Mouse (Mus musculus) limb, embryonic 12.5 days (tissue): ENCODE data around the gene G6pc3. TPM values are rescaled to one million over a fixed set of nuclear protein-coding genes. Genes with fewer than 3 reads are reported as not detected.

ENCODE experiments used
- ATAC-seq: fragments of 200-750 bp; cut with Nextera tagmentation; 2 replicates; pipeline ENCODE4 v1.8.0; 2017; ENCODE audit warnings: low read depth, moderate TSS enrichment; ENCODE audit not compliant: insufficient number of reproducible peaks, insufficient read depth, low FRiP score, low TSS enrichment
- H3K27ac ChIP-seq: fragments of 300-500 bp; sonication (generic); 2 replicates; pipeline ENCODE4 v1.5.1; 2016; ENCODE audit warnings: mild to moderate bottlenecking, moderate library complexity
- H3K27me3 ChIP-seq: fragments of 300-500 bp; sonication (generic); 2 replicates; pipeline ENCODE4 v1.6.1; 2016; ENCODE audit warnings: mild to moderate bottlenecking, moderate library complexity
- H3K36me3 ChIP-seq: fragments of 300-500 bp; sonication (generic); 2 replicates; pipeline ENCODE4 v1.6.1; 2016; ENCODE audit warnings: mild to moderate bottlenecking, moderate library complexity
- H3K4me1 ChIP-seq: fragments of 300-500 bp; sonication (generic); replicated peaks from 2 replicates; pipeline ENCODE4 v1.6.1; 2016
- H3K4me2 ChIP-seq: fragments of 300-500 bp; sonication (generic); 2 replicates; pipeline ENCODE4 v1.6.1; 2016; ENCODE audit warnings: mild to moderate bottlenecking, moderate library complexity
- H3K4me3 ChIP-seq: fragments of 300-500 bp; sonication (generic); replicated peaks from 2 replicates; pipeline ENCODE4 v1.5.1; 2016; ENCODE audit warnings: mild to moderate bottlenecking
- H3K9ac ChIP-seq: fragments of 300-500 bp; sonication (generic); replicated peaks from 2 replicates; pipeline ENCODE4 v1.6.1; 2016; ENCODE audit warnings: mild to moderate bottlenecking, moderate library complexity
- H3K9me3 ChIP-seq: fragments of 300-500 bp; sonication (generic); 2 replicates; pipeline ENCODE4 v1.6.1; 2016; ENCODE audit warnings: mild to moderate bottlenecking, moderate library complexity
- WGBS: fragments of 180-500 bp; shearing (Covaris S2); methylation state at CpG from one replicate; pipeline ENCODE4 v1.1.7; 2016; 5-methylcytosine and 5-hydroxymethylcytosine counted together
- microRNA-seq: library from miRNA; unstranded; fragments of <30 nt; microRNA quantifications from one replicate; pipeline ENCODE4, GENCODE M21; 2017
- polyA plus RNA-seq: library from polyadenylated mRNA; unstranded; fragments of >200 nt; fragmentation: Nextera tagmentation; extraction: Ambion mirVana; gene quantifications from 2 replicates; pipeline ENCODE4 v1.2.1, GENCODE M21; 2016

The G6pc3 gene
- polyA plus RNA-seq, 1 experiment from 2014 or later, result 36.8 TPM

DNA sequence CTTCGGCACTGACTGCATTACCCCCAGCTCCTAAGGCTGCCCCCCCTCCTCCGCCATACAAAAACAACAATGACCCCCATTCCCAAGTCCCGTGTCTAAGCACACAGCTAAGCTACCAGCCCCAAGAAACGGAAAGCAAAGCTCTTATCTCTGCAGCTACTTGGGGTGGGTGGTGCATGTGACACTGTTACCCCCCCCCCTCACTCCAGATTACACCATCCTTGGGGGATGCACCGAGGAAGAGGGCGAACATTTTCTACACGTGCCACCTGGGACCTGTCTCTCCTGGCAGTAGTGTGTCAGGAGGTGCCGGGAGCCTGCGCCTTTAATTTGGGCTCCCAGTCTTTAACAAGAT is 38.7 kb downstream of the G6pc3 start:
- H3K36me3 ChIP-seq, result peaks cover 11% of the 10 kb centered on the region; the same call in 1 of the 2 replicates
- no peak overlapping the region for H3K27ac ChIP-seq
- 39% methylated on average over 9 of the region's 9 CpGs for WGBS
- no peak for ATAC-seq
- H3K9me3 ChIP-seq, result no peaks in the 10 kb centered on the region
- peak overlapping the region; percentile 84 for H3K4me2 ChIP-seq
- peaks cover 30% of the 10 kb centered on the region for H3K27me3 ChIP-seq
- no peak overlapping the region; the same call in 1 of the 2 replicates for H3K9ac ChIP-seq
- H3K4me1 ChIP-seq, result peaks cover 60% of the 10 kb centered on the region
- peak overlapping the region; percentile 82 for H3K4me3 ChIP-seq

DNA sequence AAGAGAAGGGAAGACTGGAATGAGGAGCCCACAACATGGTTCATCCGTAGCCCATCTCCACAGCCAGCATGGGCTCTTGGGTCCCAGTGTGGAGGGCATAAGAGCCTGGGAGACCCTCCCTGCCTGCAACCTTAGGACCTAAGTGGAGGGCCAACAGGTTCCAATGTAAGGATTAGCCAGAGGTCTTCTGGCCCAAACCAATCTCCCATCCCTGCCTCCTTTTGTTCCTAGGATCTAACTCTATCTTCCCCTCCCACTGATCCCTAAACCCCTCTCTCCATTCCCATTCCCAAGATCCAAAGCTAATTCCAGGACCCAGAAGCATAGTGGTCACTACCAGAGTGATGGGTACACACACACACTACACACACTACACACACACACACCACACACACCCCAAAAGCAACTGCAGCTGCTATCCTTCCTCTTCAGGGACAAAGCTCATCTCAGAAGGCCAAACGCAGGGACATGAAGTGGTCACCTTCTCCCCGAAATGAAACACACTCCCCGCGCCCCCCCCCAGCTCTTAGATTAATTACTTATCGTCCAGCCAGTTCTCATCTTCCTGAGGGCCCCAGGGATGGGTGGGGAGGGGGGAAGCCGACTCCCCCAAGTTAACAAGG is 39.3 kb downstream of the G6pc3 start:
- H3K9ac ChIP-seq, result peak overlapping the region; percentile 81
- peak overlapping the region; percentile 82 for H3K4me3 ChIP-seq
- peaks cover 6% of the 10 kb centered on the region; the same call in 1 of the 2 replicates for H3K36me3 ChIP-seq
- H3K9me3 ChIP-seq, result no peaks in the 10 kb centered on the region
- WGBS, result 19% methylated on average over 7 of the region's 7 CpGs
- peak overlapping the region; percentile 84 for H3K4me2 ChIP-seq
- no peak for ATAC-seq
- H3K27ac ChIP-seq, result no peak overlapping the region
- peaks cover 30% of the 10 kb centered on the region for H3K27me3 ChIP-seq
- H3K4me1 ChIP-seq, result peaks cover 56% of the 10 kb centered on the region

DNA sequence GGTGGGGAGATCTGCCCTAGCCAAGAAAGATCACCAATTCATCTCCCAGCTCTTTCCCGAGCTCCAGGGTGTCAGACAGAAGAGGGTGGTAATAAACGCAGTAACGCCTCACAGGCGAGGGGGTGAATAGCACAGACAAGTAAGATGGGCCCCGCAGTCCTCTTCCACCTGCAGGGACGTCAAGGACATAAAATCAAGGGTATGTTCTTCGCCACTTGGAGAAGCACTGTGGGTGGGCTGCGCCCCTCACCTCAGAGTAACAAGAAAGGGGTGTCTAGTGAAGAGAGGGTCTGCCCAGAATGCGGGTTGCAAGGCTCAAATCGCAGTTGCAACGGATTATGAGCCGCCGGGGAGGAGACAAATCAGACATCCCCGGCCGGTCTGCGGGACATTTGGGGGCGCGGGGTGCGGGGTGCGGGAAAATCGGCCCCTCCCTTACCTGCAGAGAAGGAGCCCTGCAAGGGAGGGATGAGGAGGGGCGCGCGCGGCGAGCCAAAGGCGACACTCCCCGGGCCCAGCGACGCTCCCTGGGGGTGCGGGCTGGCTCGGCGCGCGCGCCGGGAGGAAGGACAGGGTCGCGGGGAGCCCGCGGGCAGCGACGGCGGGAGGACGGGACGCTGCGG is 40.0 kb downstream of the G6pc3 start:
- peaks cover 51% of the 10 kb centered on the region for H3K4me1 ChIP-seq

DNA sequence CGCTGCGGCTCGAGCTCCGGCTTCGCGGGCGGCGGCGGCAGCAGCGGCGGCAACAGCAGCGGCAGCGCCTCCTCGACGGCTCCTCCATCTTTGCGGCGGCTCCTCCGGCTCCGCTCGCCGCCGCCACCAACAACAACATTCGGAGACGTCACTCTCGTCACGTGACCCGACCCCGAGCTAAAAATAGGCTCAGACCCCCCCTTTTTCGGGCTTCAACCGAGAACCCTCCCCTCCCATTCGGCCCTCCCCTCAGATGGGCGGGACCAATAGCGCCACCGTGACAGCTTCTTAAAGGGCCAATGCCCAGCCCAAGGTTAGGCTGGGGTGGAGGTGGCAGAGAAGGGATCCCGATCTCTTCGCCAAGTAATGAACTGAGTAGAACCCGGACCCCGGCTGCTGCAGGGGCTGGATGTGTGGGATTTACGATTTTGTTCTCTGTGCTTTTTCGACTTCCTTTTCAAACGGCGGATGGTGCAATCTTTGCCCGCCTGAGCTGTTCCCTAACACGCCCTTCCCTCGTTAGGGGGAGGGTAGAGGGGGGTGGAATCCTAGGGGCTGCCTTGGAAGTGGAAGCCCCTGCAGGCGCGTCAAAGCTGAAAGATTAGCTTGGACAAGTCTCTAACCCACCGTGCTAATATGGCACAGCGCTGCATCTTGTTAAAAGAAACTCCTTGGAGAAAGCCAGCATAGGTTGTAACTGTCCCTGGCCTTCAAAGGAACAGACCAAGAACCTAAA is 40.8 kb downstream of the G6pc3 start, which contains the start of gene Hdac5:
Hdac5 (minus strand) TSS at position 161 of the 736 bp plus-strand sequence.
- Histone ChIP-seq H3K9me3 (no peaks in the 10 kb centered on the region), H3K4me2 (peak within 1 kb of the TSS; percentile 84), H3K9ac (peak within 1 kb of the TSS; percentile 81), H3K27ac (peak within 1 kb of the TSS; percentile 80), H3K4me3 (peak within 1 kb of the TSS; percentile 82), H3K36me3 (no peaks in the 10 kb centered on the region), H3K27me3 (peaks cover 23% of the 10 kb centered on the region), H3K4me1 (peaks cover 43% of the 10 kb centered on the region)
- peak; percentile 86 for ATAC-seq
- WGBS, result under 1% methylated on average over 49 of the region's 49 CpGs

More for the DNA sequence above, 40.0 kb downstream of the G6pc3 start:
- WGBS, result under 1% methylated on average over 47 of the region's 47 CpGs
- Histone ChIP-seq H3K9ac (peak overlapping the region; percentile 81), H3K4me3 (peak overlapping the region; percentile 82), H3K4me2 (peak overlapping the region; percentile 84), H3K27me3 (peaks cover 30% of the 10 kb centered on the region), H3K9me3 (no peaks in the 10 kb centered on the region), H3K27ac (peak overlapping the region; percentile 80), H3K36me3 (no peaks in the 10 kb centered on the region)
- peak; percentile 33 for ATAC-seq

DNA sequence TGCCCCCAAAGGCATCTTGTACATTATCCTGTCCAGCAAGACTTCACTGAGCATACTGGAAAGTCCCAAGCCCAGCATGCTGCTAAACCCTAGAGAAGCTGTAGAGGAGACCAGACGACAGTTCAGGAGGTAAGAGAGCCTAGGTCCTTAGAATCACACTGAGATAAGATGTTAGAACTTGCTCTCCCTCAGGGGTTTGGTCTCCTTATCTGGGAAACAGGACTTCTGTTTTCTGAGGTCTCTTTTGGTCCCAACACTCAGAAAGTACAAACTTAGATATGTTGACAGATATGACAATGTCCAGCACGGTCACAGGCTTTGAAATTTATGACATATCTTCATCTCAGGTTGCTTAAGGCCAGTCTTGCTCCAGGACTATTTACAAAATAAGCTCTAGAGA is 46.6 kb downstream of the G6pc3 start:
- ATAC-seq, result no peak
- Histone ChIP-seq H3K27me3 (no peaks in the 10 kb centered on the region), H3K9me3 (no peaks in the 10 kb centered on the region), H3K4me3 (no peak overlapping the region), H3K36me3 (no peaks in the 10 kb centered on the region), H3K27ac (no peak overlapping the region), H3K4me2 (no peak overlapping the region), H3K9ac (no peak overlapping the region), H3K4me1 (no peaks in the 10 kb centered on the region)
- WGBS, result 62% methylated on average over 2 of the region's 2 CpGs

DNA sequence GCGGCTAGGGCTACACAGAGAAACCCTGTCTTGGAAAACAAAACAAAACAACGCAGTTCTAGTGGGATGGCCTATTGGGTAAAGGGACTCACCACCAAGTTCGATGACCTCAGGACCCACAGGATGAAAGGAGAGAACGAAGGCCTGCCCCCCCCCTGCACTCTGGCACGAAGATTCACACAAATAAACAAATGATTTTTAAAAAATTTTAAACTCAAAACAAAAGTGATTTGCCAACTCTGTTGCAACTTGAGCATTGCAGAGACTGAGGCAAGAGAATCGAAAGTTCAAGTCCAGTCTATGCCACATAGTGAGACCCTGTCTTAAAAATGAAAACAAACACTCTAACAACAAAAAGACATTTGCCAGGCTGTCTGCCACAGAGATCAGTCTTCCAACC is 51.2 kb downstream of the G6pc3 start:
- H3K4me1 ChIP-seq, result peaks cover 12% of the 10 kb centered on the region
- H3K27ac ChIP-seq, result no peak overlapping the region
- H3K27me3 ChIP-seq, result no peaks in the 10 kb centered on the region; the same call in 1 of the 2 replicates
- H3K9me3 ChIP-seq, result no peaks in the 10 kb centered on the region
- 90% methylated on average over 6 of the region's 6 CpGs for WGBS
- no peak overlapping the region for H3K4me2 ChIP-seq
- no peaks in the 10 kb centered on the region for H3K36me3 ChIP-seq
- ATAC-seq, result no peak
- H3K4me3 ChIP-seq, result no peak overlapping the region
- no peak overlapping the region for H3K9ac ChIP-seq

DNA sequence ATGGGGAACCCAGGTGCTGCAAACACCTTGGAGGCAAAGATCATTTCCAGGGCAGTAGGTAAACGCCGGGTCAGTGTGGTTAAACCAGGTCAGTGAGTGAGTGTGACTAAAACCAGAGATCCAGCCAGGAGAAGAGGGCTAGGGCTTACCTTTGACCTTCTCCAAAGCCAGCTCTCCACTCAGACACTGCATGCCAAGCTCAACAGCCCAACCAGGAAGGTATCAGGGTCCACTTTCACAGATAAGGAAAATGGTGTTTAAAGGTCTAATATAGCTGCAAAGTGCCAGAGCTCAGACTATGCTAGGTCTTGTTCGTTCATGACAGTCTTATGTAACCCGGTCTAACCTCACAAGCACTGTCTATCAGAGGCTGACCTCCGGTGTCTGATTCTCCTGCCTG is 51.8 kb downstream of the G6pc3 start:
- 87% methylated on average over 5 of the region's 5 CpGs for WGBS
- ATAC-seq, result no peak
- no peaks in the 10 kb centered on the region for H3K9me3 ChIP-seq
- H3K9ac ChIP-seq, result no peak overlapping the region
- H3K36me3 ChIP-seq, result no peaks in the 10 kb centered on the region
- H3K27ac ChIP-seq, result no peak overlapping the region
- no peak overlapping the region for H3K4me3 ChIP-seq
- H3K27me3 ChIP-seq, result no peaks in the 10 kb centered on the region; the same call in 1 of the 2 replicates
- no peak overlapping the region for H3K4me2 ChIP-seq
- peaks cover 16% of the 10 kb centered on the region for H3K4me1 ChIP-seq

DNA sequence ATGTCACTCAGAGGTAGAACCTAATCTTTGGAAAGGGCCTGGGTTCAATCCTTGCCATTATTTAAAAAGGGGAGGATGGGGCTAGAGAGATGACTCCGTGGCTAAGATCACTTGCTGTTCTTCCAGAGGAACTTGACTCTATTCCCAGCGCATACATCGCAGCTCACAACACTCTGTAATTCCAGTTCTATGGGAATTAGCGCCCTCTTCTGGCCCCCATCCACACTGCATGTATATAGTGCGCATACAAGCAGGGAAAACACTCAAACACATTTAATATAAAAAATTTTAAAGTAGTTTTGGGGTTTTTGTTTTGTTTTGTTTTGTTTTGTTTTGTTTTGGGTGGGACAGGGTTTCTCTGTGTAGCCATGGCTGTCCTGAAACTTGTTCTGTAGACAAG is 52.5 kb downstream of the G6pc3 start:
- ATAC-seq, result no peak
- Histone ChIP-seq H3K9ac (no peak overlapping the region), H3K36me3 (no peaks in the 10 kb centered on the region), H3K27ac (no peak overlapping the region), H3K9me3 (no peaks in the 10 kb centered on the region), H3K4me3 (no peak overlapping the region), H3K4me1 (peaks cover 16% of the 10 kb centered on the region), H3K4me2 (no peak overlapping the region), H3K27me3 (no peaks in the 10 kb centered on the region; the same call in 1 of the 2 replicates)
- WGBS, result 54% methylated on average over 5 of the region's 5 CpGs

Small RNA genes within 50 kb of the gene (microRNA-seq; reads per million reads assigned to microRNA genes)
- gene Mir8101, result 0.70 reads per million

Other genes starting within 250 kb of the G6pc3 start
- 1.1 and 1.2 TPM in 2 replicates for gene Sost, start 222.6 kb upstream of the G6pc3 start, polyA plus RNA-seq
- gene Cfap97d1, start 205.3 kb upstream of the G6pc3 start, polyA plus RNA-seq, result not detected in 2 replicates
- 11.2 and 11.6 TPM in 2 replicates for gene Dusp3, start 202.6 kb upstream of the G6pc3 start, polyA plus RNA-seq
- 13.7 and 16.3 TPM in 2 replicates for gene Mpp3, start 161.2 kb upstream of the G6pc3 start, polyA plus RNA-seq
- 0.40 and 0.70 TPM in 2 replicates for gene Cd300lg, start 148.1 kb upstream of the G6pc3 start, polyA plus RNA-seq
- gene Mpp2, start 101.1 kb upstream of the G6pc3 start, polyA plus RNA-seq, result 12.6 and 14.3 TPM in 2 replicates
- not detected in 2 replicates for gene Ppy, start 88.3 kb upstream of the G6pc3 start, polyA plus RNA-seq
- gene Pyy, start 81.8 kb upstream of the G6pc3 start, polyA plus RNA-seq, result not detected in 2 replicates
- 0.24 TPM in 1 of 2 replicates, not detected in the other for gene Nags, start 44.1 kb upstream of the G6pc3 start, polyA plus RNA-seq
- gene Tmem101, start 33.2 kb upstream of the G6pc3 start, polyA plus RNA-seq, result 40.6 and 44.2 TPM in 2 replicates
- gene Lsm12, start 4.3 kb upstream of the G6pc3 start, polyA plus RNA-seq, result 103 TPM in 2 replicates
- 58.1 and 64.3 TPM in 2 replicates for gene Hdac5, start 40.5 kb downstream of the G6pc3 start, polyA plus RNA-seq
- 21.7 and 23.5 TPM in 2 replicates for gene BC030867, start 59.3 kb downstream of the G6pc3 start, polyA plus RNA-seq
- gene Asb16, start 79.1 kb downstream of the G6pc3 start, polyA plus RNA-seq, result 0.16 and 0.19 TPM in 2 replicates
- 47.4 and 48.9 TPM in 2 replicates for gene Tmub2, start 95.3 kb downstream of the G6pc3 start, polyA plus RNA-seq
- gene Atxn7l3, start 107.0 kb downstream of the G6pc3 start, polyA plus RNA-seq, result 22.3 and 22.9 TPM in 2 replicates
- gene Ubtf, start 130.1 kb downstream of the G6pc3 start, polyA plus RNA-seq, result 101 TPM in 2 replicates
- gene Slc4a1, start 176.6 kb downstream of the G6pc3 start, polyA plus RNA-seq, result 22.6 and 25.0 TPM in 2 replicates
- gene Rundc3a, start 203.8 kb downstream of the G6pc3 start, polyA plus RNA-seq, result 1.7 and 2.3 TPM in 2 replicates
- 164 and 174 TPM in 2 replicates for gene Slc25a39, start 218.3 kb downstream of the G6pc3 start, polyA plus RNA-seq
- 101 and 106 TPM in 2 replicates for gene Grn, start 240.7 kb downstream of the G6pc3 start, polyA plus RNA-seq